Mouse (Mus musculus) CD8-positive naive resting alpha-beta T cell, adult 2 months (primary cell): ENCODE data around the gene Pnkd.

Source experiments
- DNase-seq, 2 experiments: peaks; one replicate each; pipeline ENCODE4 v3.0.0; 2022; ENCODE audit warnings: low read depth in 2 of 2, low spot score in 2 of 2

Gene Pnkd

DNA sequence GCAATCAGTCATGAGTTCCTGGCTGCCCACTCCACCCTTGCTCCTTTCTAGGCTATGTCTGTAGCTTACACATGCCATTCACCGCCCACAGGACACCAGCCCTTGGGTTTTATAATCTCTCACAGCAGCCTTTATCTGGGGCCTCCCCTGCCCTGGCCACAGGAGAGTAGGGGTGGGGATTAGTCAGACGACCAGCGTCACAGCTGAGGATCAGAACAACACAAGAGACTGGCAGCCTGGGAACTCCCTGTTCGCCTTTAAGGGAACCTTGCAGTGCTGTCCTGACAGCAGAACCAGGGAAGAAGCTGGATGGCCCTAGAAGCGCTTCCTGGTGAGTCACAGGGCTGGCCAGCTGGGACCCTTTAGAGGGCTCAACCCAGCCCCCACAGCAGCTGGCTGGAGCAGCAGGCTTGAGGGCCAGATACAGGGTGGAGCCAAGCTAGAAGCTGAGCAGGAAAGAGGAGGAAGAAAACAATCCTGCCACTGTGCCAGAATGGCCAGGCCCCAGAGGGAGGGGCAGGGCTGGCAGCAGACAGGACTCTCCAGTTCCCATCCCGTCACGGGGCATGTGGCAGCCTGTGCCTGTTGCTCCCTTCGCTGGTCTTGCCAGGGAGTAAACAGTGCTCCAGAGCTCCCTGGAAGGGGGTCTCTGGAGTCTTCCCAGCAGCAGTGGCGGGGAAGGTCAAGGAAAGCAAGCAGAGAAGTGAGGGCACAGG, 10.9 kb downstream of the Pnkd start:
- DNase-seq: no peak

DNA sequence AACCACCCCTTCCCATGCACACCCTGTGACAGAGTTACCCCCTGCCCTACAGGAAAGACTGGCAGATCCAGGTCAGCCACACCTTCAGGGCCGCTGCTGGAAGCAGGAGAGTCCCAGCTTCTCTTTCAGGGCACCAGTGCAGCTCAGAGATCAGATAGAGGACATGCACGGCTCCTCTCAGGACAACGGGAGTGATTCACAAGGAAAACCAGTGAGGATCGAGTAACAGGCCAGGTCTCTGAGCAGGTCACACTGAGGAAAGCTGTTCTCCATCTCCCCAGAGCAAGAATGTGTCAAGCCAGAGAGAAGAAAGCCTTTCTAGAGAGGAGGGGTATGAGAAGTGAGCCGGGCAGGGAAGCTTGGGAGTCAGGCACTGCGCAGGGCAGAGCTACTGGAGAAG, 11.7 kb downstream of the Pnkd start:
- DNase-seq: no peak

- no peak for DNase-seq
Measured at GRCm38 (mm10) chr1:74297269-74297668, 12.5 kb downstream of the Pnkd start.

DNA sequence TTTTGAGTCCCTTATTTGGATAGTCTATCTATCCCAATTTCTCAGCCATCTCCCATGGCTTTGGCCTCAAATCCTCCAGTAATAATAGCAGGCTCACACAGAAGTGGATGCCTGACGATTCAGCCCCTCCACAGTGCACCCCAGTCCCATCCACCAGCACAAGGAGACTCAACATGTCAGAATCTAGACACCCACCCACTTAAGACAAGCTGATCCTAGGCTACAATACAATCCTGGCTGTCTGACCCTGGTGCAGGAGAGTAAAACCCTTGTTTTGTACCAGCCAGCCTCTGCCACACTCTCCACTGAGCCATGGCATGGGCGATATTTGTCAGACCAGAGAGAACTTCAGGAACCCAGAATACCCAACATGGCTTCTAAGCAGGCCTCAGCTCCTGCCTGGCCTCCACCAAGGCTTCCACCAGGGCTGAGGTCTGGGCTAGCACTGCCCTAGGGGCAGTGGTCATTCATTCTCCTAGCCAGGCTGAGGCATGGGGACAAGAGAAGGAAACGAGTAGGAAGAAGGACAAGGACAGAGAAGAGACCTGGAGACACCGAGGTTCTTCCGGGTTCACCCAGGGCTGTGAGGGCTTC, 13.5 kb downstream of the Pnkd start:
- no peak for DNase-seq

DNA sequence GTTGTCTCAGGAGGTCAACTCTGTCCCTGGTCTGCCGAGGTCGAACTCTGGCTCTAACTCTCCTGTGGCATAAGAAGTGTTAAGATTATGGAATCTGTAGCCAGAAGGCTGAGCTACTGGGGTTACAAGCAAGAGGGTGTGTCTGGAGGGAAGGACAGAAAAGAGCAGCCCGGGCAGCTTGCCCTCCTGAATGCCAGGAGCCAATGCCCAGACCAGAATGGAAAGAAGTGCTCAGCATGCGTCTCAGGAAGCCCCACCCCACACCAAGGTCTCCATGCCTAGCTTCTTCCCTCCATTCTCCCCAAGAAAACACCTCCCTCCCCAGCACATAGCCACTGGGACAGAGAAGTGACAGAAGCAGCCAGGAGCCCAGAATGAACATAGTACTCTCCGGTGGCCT, 14.3 kb downstream of the Pnkd start:
- DNase-seq: no peak

DNA sequence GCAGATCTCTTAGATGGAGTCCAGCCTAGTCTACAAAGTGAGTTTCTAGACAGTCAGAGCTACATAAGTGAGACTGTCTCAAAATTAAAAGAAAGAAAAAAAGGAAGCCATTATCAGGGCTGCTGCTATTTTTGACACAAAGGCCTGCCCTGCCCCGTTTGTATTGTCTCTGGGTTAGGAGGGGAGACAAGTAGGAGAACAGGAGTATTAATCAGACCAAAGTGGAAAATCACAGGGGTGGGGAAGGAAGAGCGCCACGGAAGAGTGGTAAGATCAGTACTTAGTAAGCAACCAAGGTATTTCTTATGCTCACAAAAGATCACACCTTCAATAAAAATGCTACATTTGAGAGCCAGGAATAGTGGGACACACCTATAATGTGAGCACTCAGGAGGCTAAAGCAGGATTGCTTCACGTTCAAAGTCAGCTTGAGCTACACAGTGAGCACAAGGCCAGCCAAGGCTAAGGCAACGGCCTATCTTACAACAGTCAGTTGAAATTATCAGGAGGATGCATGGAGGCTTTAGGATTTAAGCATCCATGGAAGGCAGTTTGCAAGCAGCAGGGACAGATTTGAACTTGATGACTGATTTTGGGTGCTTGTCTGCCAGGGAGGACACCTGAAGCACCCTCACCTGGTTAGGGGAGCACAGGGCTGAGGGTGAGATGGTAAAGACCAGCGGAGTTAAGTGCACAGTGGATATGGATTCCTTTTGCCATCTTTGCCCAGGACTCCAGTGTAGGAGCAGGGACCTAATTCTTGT, 15.8 kb downstream of the Pnkd start:
- no peak for DNase-seq

DNA sequence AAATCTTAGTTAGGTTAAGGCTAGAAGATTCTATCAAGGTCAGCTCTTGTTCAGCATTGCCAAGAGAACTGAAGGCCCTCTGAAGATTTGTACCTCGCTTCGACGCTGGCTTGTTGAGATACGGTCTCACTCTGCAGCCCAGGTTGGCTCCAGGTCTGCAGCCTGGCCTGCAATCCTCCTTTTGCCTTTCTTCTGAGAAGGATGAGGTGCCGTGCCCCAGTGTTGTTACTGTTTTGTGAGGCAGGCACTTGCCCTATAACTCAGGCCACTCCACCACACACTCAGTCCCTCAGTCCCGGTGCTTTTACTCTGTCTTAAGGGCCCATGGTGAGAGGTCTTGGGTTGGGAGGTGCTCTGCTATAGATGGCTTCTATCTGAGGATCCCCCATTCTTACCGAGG, 17.5 kb downstream of the Pnkd start:
- no peak for DNase-seq

GRCm38 (mm10) chr1:74302835-74303234, 18.1 kb downstream of the Pnkd start:
- DNase-seq: no peak

GRCm38 (mm10) chr1:74303509-74304338, 19.0 kb downstream of the Pnkd start:
- no peak for DNase-seq

DNA sequence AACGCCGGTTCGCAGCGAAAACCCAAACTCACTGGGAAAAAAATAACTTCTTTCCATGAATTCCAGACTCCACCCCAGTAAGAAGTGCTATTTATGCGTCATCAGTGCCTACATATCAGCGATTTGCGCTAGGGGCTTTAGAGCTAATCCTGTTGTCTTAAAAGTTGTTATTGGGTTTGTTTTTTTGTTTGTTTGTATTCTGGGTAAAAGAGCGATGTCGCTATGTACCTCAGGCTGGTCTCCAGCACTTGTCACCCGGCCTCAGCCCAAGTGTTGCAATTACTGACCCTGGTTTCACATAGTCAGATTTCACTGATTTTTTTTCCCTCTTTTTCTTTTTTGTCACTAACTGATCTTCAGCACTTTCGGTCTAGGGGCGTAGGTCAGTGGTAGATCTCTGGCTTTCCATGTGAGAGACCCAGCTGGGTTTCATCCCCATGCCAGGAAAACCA, 19.6 kb downstream of the Pnkd start:
- DNase-seq: no peak

GRCm38 (mm10) chr1:74304946-74305345, 20.2 kb downstream of the Pnkd start:
- no peak for DNase-seq

DNA sequence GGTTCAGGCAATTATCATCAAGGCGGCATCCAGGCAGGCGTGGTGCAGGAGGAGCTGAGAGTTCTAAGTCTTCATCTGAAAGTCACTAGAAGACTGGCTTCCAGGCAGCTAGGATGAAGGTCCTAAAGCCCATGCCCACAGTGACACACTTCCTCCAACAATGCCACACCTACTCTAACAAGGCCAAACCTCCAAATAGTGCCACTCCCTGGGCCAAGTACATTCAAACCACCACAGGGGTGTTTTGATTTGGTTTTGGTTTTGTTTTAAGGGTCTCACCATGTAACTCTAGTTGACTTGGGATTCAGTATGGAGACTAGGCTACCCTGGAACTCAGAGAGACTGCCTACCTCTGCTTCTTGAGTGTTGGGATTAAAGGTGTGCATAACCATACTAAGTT, 20.8 kb downstream of the Pnkd start, which contains the start of gene Tmbim1:
Gene Tmbim1, minus strand, starts transcription at position 101 of the 400 bp plus-strand sequence.
- no peak for DNase-seq

DNA sequence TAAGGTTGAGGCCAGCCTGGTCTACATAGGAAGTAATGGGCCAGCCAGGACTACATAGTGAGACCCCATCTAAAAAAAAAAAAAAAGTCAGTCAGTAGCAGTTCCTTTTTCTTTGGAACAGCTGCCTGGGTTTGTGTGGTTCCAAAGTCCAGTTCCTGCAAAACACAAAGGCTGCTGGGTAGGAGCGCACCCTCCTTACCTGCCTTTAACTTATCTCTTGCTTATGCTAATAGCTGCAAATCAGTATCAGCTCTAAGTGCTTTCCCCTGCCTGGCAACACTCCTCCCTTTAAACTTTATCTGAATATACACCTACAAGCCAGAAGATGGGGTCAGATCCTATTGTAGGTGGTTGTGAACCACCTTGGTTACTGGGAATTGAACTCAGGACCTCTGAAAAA, 22.4 kb downstream of the Pnkd start:
- no peak for DNase-seq

GRCm38 (mm10) chr1:74308001-74308964, 23.6 kb downstream of the Pnkd start:
- DNase-seq: no peak

- DNase-seq: no peak
Measured at GRCm38 (mm10) chr1:74309767-74310166, 25.0 kb downstream of the Pnkd start.

GRCm38 (mm10) chr1:74313049-74313692, 28.4 kb downstream of the Pnkd start:
- peak; percentile 50 to 65 for DNase-seq

GRCm38 (mm10) chr1:74314796-74315195, 30.1 kb downstream of the Pnkd start:
- no peak for DNase-seq

DNA sequence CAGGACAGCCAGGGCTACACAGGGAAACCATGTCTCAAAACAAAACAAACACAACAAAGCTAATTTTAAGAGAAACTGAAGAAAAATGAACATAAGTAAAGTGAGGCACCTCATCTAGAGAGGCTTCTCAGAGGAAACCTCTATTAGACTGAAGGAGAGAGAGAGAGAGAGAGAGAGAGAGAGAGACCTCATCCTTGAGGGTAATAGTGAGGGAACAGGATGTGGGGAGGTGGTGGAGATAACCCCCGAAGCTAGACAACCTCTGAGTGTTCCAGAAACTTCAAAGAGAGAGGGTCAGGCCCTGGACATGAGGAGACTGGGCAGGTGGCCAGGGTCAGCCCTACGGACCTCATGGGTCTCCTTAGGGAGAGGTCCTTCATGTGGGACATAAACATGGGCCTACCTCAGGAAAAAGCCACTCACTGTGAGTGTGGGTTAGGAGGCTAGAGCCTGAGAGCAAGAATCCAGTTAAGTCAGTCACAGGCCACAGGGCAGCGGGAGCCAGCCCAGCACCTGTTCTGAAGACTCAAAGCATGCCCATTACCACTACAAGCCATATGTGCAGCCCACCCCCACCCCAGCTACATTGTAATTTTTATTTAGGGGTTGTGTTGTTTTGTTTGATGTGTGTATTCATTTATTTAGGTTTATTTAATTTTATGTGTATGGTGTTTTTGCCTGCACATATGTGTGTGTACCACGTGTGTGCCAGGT, 31.5 kb downstream of the Pnkd start:
- DNase-seq: no peak

DNA sequence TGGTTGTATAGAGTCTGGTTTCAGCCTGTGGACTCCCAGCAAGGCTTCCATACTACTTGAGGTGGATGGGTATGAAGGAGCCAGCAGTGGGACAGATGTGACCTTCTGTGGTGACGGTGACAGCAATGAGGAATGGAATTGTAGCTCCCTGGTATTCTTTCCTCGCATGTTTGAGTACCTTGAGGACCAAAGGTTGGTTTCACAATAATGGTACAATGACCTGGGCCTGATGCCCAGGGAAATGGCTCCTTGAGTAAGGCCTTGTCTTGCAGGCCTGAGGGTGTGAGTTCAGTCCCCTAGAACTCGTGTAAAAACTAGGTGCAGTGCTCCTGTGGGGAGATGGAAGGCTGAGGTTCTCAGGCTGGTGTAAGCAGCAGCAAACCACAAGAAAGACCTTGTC, 34.0 kb downstream of the Pnkd start:
- DNase-seq: no peak
